Mouse (Mus musculus): ENCODE data around the gene Arsb. TPM values are rescaled to one million over a fixed set of nuclear protein-coding genes. Genes with fewer than 3 reads are reported as not detected.
"Not testable (repeated sequence)": the region's sequence is repeated elsewhere in the genome, so short reads cannot be mapped to it uniquely, and the experiment has no call there.

Arsb gene
- polyA plus RNA-seq, 1 experiment from 2014 or later = 7.0 TPM

GRCm38 (mm10) chr13:93979754-93980153, 208.3 kb downstream of the Arsb start:
- no peak overlapping the region for H3K4me2 ChIP-seq (replicated peaks; ENCODE audit: low read depth, low read length)
- no peak overlapping the region for H3K4me3 ChIP-seq (ENCODE audit: low read depth, low read length)
- H3K27ac ChIP-seq (ENCODE audit: low read depth, low read length) = no peak overlapping the region
- ATAC-seq (ENCODE audit: low FRiP score) (no peak), DNase-seq (ENCODE audit: low spot score) (no peak)
- no peak overlapping the region for H3K9ac ChIP-seq (ENCODE audit: low read depth, low read length)
- H3K36me3 ChIP-seq (ENCODE audit: control insufficient read depth, insufficient read depth, low read length) = no peaks in the 10 kb centered on the region
- H3K4me1 ChIP-seq (replicated peaks; ENCODE audit: control insufficient read depth, insufficient read depth, low read length) = no peaks in the 10 kb centered on the region
- H3K9me3 ChIP-seq (ENCODE audit: control insufficient read depth, low read length) = no peaks in the 10 kb centered on the region
- H3K27me3 ChIP-seq (ENCODE audit: control insufficient read depth, insufficient read depth, low read length) = no peaks in the 10 kb centered on the region
- 67% methylated on average over 1 of the region's 1 CpGs for WGBS

GRCm38 (mm10) chr13:93984521-93984920, 213.1 kb downstream of the Arsb start:
- Histone ChIP-seq H3K4me3 (ENCODE audit: low read depth, low read length) (no peak overlapping the region), H3K4me2 (replicated peaks; ENCODE audit: low read depth, low read length) (no peak overlapping the region), H3K9me3 (ENCODE audit: control insufficient read depth, low read length) (no peaks in the 10 kb centered on the region), H3K4me1 (replicated peaks; ENCODE audit: control insufficient read depth, insufficient read depth, low read length) (no peaks in the 10 kb centered on the region), H3K27me3 (ENCODE audit: control insufficient read depth, insufficient read depth, low read length) (no peaks in the 10 kb centered on the region), H3K9ac (ENCODE audit: low read depth, low read length) (no peak overlapping the region), H3K36me3 (ENCODE audit: control insufficient read depth, insufficient read depth, low read length) (no peaks in the 10 kb centered on the region), H3K27ac (ENCODE audit: low read depth, low read length) (no peak overlapping the region)
- ATAC-seq (ENCODE audit: low FRiP score) (no peak), DNase-seq (ENCODE audit: low spot score) (no peak)
- WGBS = 81% methylated on average over 2 of the region's 2 CpGs

- DNase-seq (ENCODE audit: low spot score) = no peak
- H3K27me3 ChIP-seq (ENCODE audit: control insufficient read depth, insufficient read depth, low read length) = no peaks in the 10 kb centered on the region
- H3K9ac ChIP-seq (ENCODE audit: low read depth, low read length) = no peak overlapping the region
- H3K4me2 ChIP-seq (replicated peaks; ENCODE audit: low read depth, low read length) = no peak overlapping the region
- no peaks in the 10 kb centered on the region for H3K36me3 ChIP-seq (ENCODE audit: control insufficient read depth, insufficient read depth, low read length)
- no peak for ATAC-seq (ENCODE audit: low FRiP score)
- no peak overlapping the region for H3K4me3 ChIP-seq (ENCODE audit: low read depth, low read length)
- no peaks in the 10 kb centered on the region for H3K4me1 ChIP-seq (replicated peaks; ENCODE audit: control insufficient read depth, insufficient read depth, low read length)
- 79% methylated on average over 7 of the region's 7 CpGs for WGBS
- no peaks in the 10 kb centered on the region for H3K9me3 ChIP-seq (ENCODE audit: control insufficient read depth, low read length)
- H3K27ac ChIP-seq (ENCODE audit: low read depth, low read length) = no peak overlapping the region
These were observed 213.8 kb downstream of the Arsb start for GRCm38 (mm10) chr13:93985181-93985580.

- 97% methylated on average over 8 of the region's 8 CpGs for WGBS
- not testable (repeated sequence) for H3K4me3 ChIP-seq (ENCODE audit: low read depth, low read length); H3K27ac ChIP-seq (ENCODE audit: low read depth, low read length); ATAC-seq (ENCODE audit: low FRiP score); H3K4me2 ChIP-seq (replicated peaks; ENCODE audit: low read depth, low read length); H3K9me3 ChIP-seq (ENCODE audit: control insufficient read depth, low read length); H3K27me3 ChIP-seq (ENCODE audit: control insufficient read depth, insufficient read depth, low read length); H3K4me1 ChIP-seq (replicated peaks; ENCODE audit: control insufficient read depth, insufficient read depth, low read length); H3K36me3 ChIP-seq (ENCODE audit: control insufficient read depth, insufficient read depth, low read length); H3K9ac ChIP-seq (ENCODE audit: low read depth, low read length); DNase-seq (ENCODE audit: low spot score)
These were observed 214.3 kb downstream of the Arsb start for GRCm38 (mm10) chr13:93985750-93986149.

GRCm38 (mm10) chr13:93987611-93988010, 216.2 kb downstream of the Arsb start:
- WGBS = 88% methylated on average over 7 of the region's 7 CpGs
- no peak overlapping the region for H3K4me3 ChIP-seq (ENCODE audit: low read depth, low read length)
- no peak overlapping the region for H3K4me2 ChIP-seq (replicated peaks; ENCODE audit: low read depth, low read length)
- H3K4me1 ChIP-seq (replicated peaks; ENCODE audit: control insufficient read depth, insufficient read depth, low read length) = no peaks in the 10 kb centered on the region
- no peaks in the 10 kb centered on the region for H3K9me3 ChIP-seq (ENCODE audit: control insufficient read depth, low read length)
- no peak overlapping the region for H3K27ac ChIP-seq (ENCODE audit: low read depth, low read length)
- no peak for DNase-seq (ENCODE audit: low spot score)
- no peaks in the 10 kb centered on the region for H3K27me3 ChIP-seq (ENCODE audit: control insufficient read depth, insufficient read depth, low read length)
- H3K36me3 ChIP-seq (ENCODE audit: control insufficient read depth, insufficient read depth, low read length) = no peaks in the 10 kb centered on the region
- H3K9ac ChIP-seq (ENCODE audit: low read depth, low read length) = no peak overlapping the region
- ATAC-seq (ENCODE audit: low FRiP score) = no peak

GRCm38 (mm10) chr13:93989208-93989607, 217.8 kb downstream of the Arsb start:
- Histone ChIP-seq H3K4me2 (replicated peaks; ENCODE audit: low read depth, low read length) (no peak overlapping the region), H3K9me3 (ENCODE audit: control insufficient read depth, low read length) (no peaks in the 10 kb centered on the region), H3K27ac (ENCODE audit: low read depth, low read length) (no peak overlapping the region), H3K9ac (ENCODE audit: low read depth, low read length) (no peak overlapping the region), H3K36me3 (ENCODE audit: control insufficient read depth, insufficient read depth, low read length) (no peaks in the 10 kb centered on the region), H3K4me1 (replicated peaks; ENCODE audit: control insufficient read depth, insufficient read depth, low read length) (no peaks in the 10 kb centered on the region), H3K27me3 (ENCODE audit: control insufficient read depth, insufficient read depth, low read length) (no peaks in the 10 kb centered on the region), H3K4me3 (ENCODE audit: low read depth, low read length) (no peak overlapping the region)
- ATAC-seq (ENCODE audit: low FRiP score) (no peak), DNase-seq (ENCODE audit: low spot score) (no peak)
- WGBS = 63% methylated on average over 4 of the region's 4 CpGs

GRCm38 (mm10) chr13:93989736-93990611, 218.5 kb downstream of the Arsb start:
- H3K27ac ChIP-seq (ENCODE audit: low read depth, low read length) = no peak overlapping the region
- no peak overlapping the region for H3K4me2 ChIP-seq (replicated peaks; ENCODE audit: low read depth, low read length)
- 84% methylated on average over 11 of the region's 11 CpGs for WGBS
- H3K9ac ChIP-seq (ENCODE audit: low read depth, low read length) = no peak overlapping the region
- no peak for ATAC-seq (ENCODE audit: low FRiP score)
- DNase-seq (ENCODE audit: low spot score) = no peak
- no peaks in the 10 kb centered on the region for H3K27me3 ChIP-seq (ENCODE audit: control insufficient read depth, insufficient read depth, low read length)
- no peak overlapping the region for H3K4me3 ChIP-seq (ENCODE audit: low read depth, low read length)
- no peaks in the 10 kb centered on the region for H3K9me3 ChIP-seq (ENCODE audit: control insufficient read depth, low read length)
- H3K4me1 ChIP-seq (replicated peaks; ENCODE audit: control insufficient read depth, insufficient read depth, low read length) = no peaks in the 10 kb centered on the region
- no peaks in the 10 kb centered on the region for H3K36me3 ChIP-seq (ENCODE audit: control insufficient read depth, insufficient read depth, low read length)

GRCm38 (mm10) chr13:93990841-93991240, 219.4 kb downstream of the Arsb start:
- Histone ChIP-seq H3K4me3 (ENCODE audit: low read depth, low read length) (no peak overlapping the region), H3K36me3 (ENCODE audit: control insufficient read depth, insufficient read depth, low read length) (no peaks in the 10 kb centered on the region), H3K9me3 (ENCODE audit: control insufficient read depth, low read length) (no peaks in the 10 kb centered on the region), H3K9ac (ENCODE audit: low read depth, low read length) (no peak overlapping the region), H3K4me2 (replicated peaks; ENCODE audit: low read depth, low read length) (no peak overlapping the region), H3K4me1 (replicated peaks; ENCODE audit: control insufficient read depth, insufficient read depth, low read length) (no peaks in the 10 kb centered on the region), H3K27me3 (ENCODE audit: control insufficient read depth, insufficient read depth, low read length) (no peaks in the 10 kb centered on the region), H3K27ac (ENCODE audit: low read depth, low read length) (no peak overlapping the region)
- WGBS = 76% methylated on average over 3 of the region's 3 CpGs
- no peak for ATAC-seq (ENCODE audit: low FRiP score)
- DNase-seq (ENCODE audit: low spot score) = no peak

GRCm38 (mm10) chr13:93992342-93992882, 221.0 kb downstream of the Arsb start:
- Histone ChIP-seq H3K27me3 (ENCODE audit: control insufficient read depth, insufficient read depth, low read length) (no peaks in the 10 kb centered on the region), H3K4me3 (ENCODE audit: low read depth, low read length) (no peak overlapping the region), H3K27ac (ENCODE audit: low read depth, low read length) (no peak overlapping the region), H3K4me1 (replicated peaks; ENCODE audit: control insufficient read depth, insufficient read depth, low read length) (no peaks in the 10 kb centered on the region), H3K9ac (ENCODE audit: low read depth, low read length) (no peak overlapping the region), H3K4me2 (replicated peaks; ENCODE audit: low read depth, low read length) (no peak overlapping the region), H3K9me3 (ENCODE audit: control insufficient read depth, low read length) (no peaks in the 10 kb centered on the region), H3K36me3 (ENCODE audit: control insufficient read depth, insufficient read depth, low read length) (no peaks in the 10 kb centered on the region)
- no peak for DNase-seq (ENCODE audit: low spot score)
- ATAC-seq (ENCODE audit: low FRiP score) = no peak
- 94% methylated on average over 5 of the region's 5 CpGs for WGBS
